Mouse (Mus musculus): ENCODE measurements around the gene Dicer1.

DNA sequence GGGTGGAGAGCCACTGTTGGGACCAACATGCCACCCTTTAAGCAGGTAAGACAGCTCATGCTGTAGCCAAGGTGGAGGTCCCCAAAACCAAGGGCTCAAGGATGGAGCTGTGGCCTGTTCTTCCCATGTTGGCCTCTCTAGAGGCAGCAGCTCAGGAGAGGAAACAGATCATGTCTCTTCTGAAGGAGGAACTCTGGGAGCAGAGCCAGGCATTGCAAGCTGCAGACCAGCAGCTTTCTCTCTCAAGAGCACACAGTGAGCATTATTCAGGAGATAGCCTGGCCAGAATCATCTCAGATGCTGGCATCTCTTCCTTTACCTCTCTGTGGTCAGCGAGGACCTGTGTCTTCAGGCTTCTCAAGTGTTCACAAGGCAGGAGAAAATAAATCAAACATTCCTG is 96.7 kb downstream of the Dicer1 start:
- TF ChIP-seq CTCF (IDR thresholded peaks at IDR 0.05; ENCODE audit: low read depth, low read length): no peak
- no peak for TF ChIP-seq POLR2A (IDR thresholded peaks at IDR 0.05; ENCODE audit: borderline replicate concordance, low read depth, low read length)
